Mouse (Mus musculus): ENCODE results near the gene Cdx2. TPM values are rescaled to one million over a fixed set of nuclear protein-coding genes. Genes with fewer than 3 reads are reported as not detected.

Gene Cdx2
- total and polyA plus RNA-seq, 2 experiments from 2014 or later, result not detected

- H3K36me3 ChIP-seq (ENCODE audit: insufficient read depth, low read length), result no peaks in the 10 kb centered on the region
- no peak overlapping the region for H3K27ac ChIP-seq (ENCODE audit: low read depth, low read length)
- ATAC-seq (ENCODE audit: low FRiP score), result no peak
- H3K9ac ChIP-seq (replicated peaks; ENCODE audit: low read length, poor library complexity, severe bottlenecking), result no peak overlapping the region
- no peak overlapping the region for H3K4me3 ChIP-seq (ENCODE audit: low read depth, low read length)
- no peak overlapping the region for H3K4me2 ChIP-seq (ENCODE audit: low read depth, low read length, poor library complexity, severe bottlenecking)
- no peak for TF ChIP-seq CTCF (IDR thresholded peaks at IDR 0.05)
- no peaks in the 10 kb centered on the region for H3K9me3 ChIP-seq (ENCODE audit: low read length)
- H3K27me3 ChIP-seq (ENCODE audit: insufficient read depth, low read length), result peaks cover 24% of the 10 kb centered on the region
- no peak for DNase-seq (ENCODE audit: low spot score)
- no peaks in the 10 kb centered on the region for H3K4me1 ChIP-seq (ENCODE audit: insufficient read depth, low read length)
- 62% methylated on average over 11 of the region's 11 CpGs for WGBS
These were observed 45.0 kb downstream of the Cdx2 start for GRCm38 (mm10) chr5:147261899-147262541.

- DNase-seq (ENCODE audit: low spot score) (no peak), ATAC-seq (ENCODE audit: low FRiP score) (no peak)
- no peaks in the 10 kb centered on the region for H3K9me3 ChIP-seq (ENCODE audit: low read length)
- no peak for TF ChIP-seq CTCF (IDR thresholded peaks at IDR 0.05)
- H3K4me1 ChIP-seq (ENCODE audit: insufficient read depth, low read length), result no peaks in the 10 kb centered on the region
- peaks cover 14% of the 10 kb centered on the region for H3K27me3 ChIP-seq (ENCODE audit: insufficient read depth, low read length)
- H3K36me3 ChIP-seq (ENCODE audit: insufficient read depth, low read length), result no peaks in the 10 kb centered on the region
- no peak overlapping the region for H3K4me2 ChIP-seq (ENCODE audit: low read depth, low read length, poor library complexity, severe bottlenecking)
- H3K27ac ChIP-seq (ENCODE audit: low read depth, low read length), result no peak overlapping the region
- 74% methylated on average over 4 of the region's 4 CpGs for WGBS
- no peak overlapping the region for H3K9ac ChIP-seq (replicated peaks; ENCODE audit: low read length, poor library complexity, severe bottlenecking)
- H3K4me3 ChIP-seq (ENCODE audit: low read depth, low read length), result no peak overlapping the region
These were observed 46.3 kb downstream of the Cdx2 start for GRCm38 (mm10) chr5:147260778-147261177.

GRCm38 (mm10) chr5:147260189-147260588 is 46.9 kb downstream of the Cdx2 start:
- no peak for TF ChIP-seq CTCF (IDR thresholded peaks at IDR 0.05)
- peaks cover 9% of the 10 kb centered on the region; the same call in 1 of the 2 replicates for H3K27me3 ChIP-seq (ENCODE audit: insufficient read depth, low read length)
- 79% methylated on average over 1 of the region's 1 CpGs for WGBS
- H3K4me1 ChIP-seq (ENCODE audit: insufficient read depth, low read length), result no peaks in the 10 kb centered on the region
- no peaks in the 10 kb centered on the region for H3K9me3 ChIP-seq (ENCODE audit: low read length)
- no peak overlapping the region for H3K4me3 ChIP-seq (ENCODE audit: low read depth, low read length)
- H3K9ac ChIP-seq (replicated peaks; ENCODE audit: low read length, poor library complexity, severe bottlenecking), result no peak overlapping the region
- no peaks in the 10 kb centered on the region for H3K36me3 ChIP-seq (ENCODE audit: insufficient read depth, low read length)
- no peak overlapping the region for H3K27ac ChIP-seq (ENCODE audit: low read depth, low read length)
- DNase-seq (ENCODE audit: low spot score) (no peak), ATAC-seq (ENCODE audit: low FRiP score) (no peak)
- H3K4me2 ChIP-seq (ENCODE audit: low read depth, low read length, poor library complexity, severe bottlenecking), result no peak overlapping the region

Small RNA genes lying within 50 kb of the gene (microRNA-seq; reads per million reads assigned to microRNA genes)
- gene Mir7k (ENCODE audit: borderline number of aligned reads), result not detected

Other genes starting within 250 kb of the Cdx2 start
- 5.6 and 6.5 TPM in 2 replicates for gene Lnx2, start 230.7 kb downstream of the Cdx2 start, total RNA-seq (2014; rRNA removed)
- 2.6 and 2.9 TPM in 2 replicates for gene Lnx2, start 230.7 kb downstream of the Cdx2 start, polyA plus RNA-seq (2015; fragmentation: Nextera tagmentation; extraction: Ambion mirVana)
- 58.4 and 60.1 TPM in 2 replicates for gene Polr1d, start 230.2 kb downstream of the Cdx2 start, total RNA-seq (2014; rRNA removed)
- 89.4 and 91.0 TPM in 2 replicates for gene Polr1d, start 230.2 kb downstream of the Cdx2 start, polyA plus RNA-seq (2015; fragmentation: Nextera tagmentation; extraction: Ambion mirVana)
- 1.7 and 3.0 TPM in 2 replicates for gene Gsx1, start 118.6 kb downstream of the Cdx2 start, total RNA-seq (2014; rRNA removed)
- gene Gsx1, start 118.6 kb downstream of the Cdx2 start, polyA plus RNA-seq (2015; fragmentation: Nextera tagmentation; extraction: Ambion mirVana), result 1.4 and 2.3 TPM in 2 replicates
- not detected in 2 replicates for gene Pdx1, start 37.3 kb downstream of the Cdx2 start, total RNA-seq (2014; rRNA removed)
- not detected in 2 replicates for gene Pdx1, start 37.3 kb downstream of the Cdx2 start, polyA plus RNA-seq (2015; fragmentation: Nextera tagmentation; extraction: Ambion mirVana)
- gene Urad, start 15.2 kb upstream of the Cdx2 start, total RNA-seq (2014; rRNA removed), result not detected in 2 replicates
- not detected in 2 replicates for gene Urad, start 15.2 kb upstream of the Cdx2 start, polyA plus RNA-seq (2015; fragmentation: Nextera tagmentation; extraction: Ambion mirVana)
- 2.5 and 2.6 TPM in 2 replicates for gene Flt3, start 93.2 kb upstream of the Cdx2 start, total RNA-seq (2014; rRNA removed)
- gene Flt3, start 93.2 kb upstream of the Cdx2 start, polyA plus RNA-seq (2015; fragmentation: Nextera tagmentation; extraction: Ambion mirVana), result 2.0 TPM in 2 replicates
- gene Pan3, start 122.9 kb upstream of the Cdx2 start, total RNA-seq (2014; rRNA removed), result 38.9 and 66.7 TPM in 2 replicates
- 51.3 and 61.4 TPM in 2 replicates for gene Pan3, start 122.9 kb upstream of the Cdx2 start, polyA plus RNA-seq (2015; fragmentation: Nextera tagmentation; extraction: Ambion mirVana)